ENCODE assay signal across 17 mouse cellular contexts in the genomic region with DNA sequence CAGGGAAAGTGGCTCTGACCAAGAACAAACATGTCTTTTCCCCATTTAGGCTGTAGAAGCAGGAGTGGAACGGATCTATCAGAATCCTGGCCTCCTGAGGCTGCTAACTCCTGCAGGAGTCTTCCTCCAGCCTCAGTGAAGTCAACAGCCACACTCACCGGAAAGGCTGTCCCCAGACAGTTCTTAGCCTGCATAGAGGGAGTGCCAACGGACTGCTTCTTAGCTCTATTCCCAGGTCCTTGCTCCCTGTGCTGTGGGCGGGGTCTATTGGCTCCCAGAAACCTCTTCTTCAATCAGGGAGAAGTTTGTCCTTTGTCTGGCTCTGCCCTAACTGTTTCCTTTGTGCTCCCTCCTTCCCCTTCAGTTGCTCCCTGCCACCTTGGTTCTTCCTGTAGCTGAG.
DNase-seq lines count a peak whose midpoint lies in the region; ATAC-seq and TF ChIP-seq lines count a peak whose summit lies in the region.
"Had no signal": no experiment of that assay in that cellular context is flagged by ENCODE, and none has a peak within 500 bp of the region (broad histone marks: within the 10 kb centered on the region; RNA-seq: fewer than 3 reads in every experiment).

No protein-coding gene starts in this region.

- WGBS in kidney, embryonic 15.5 days = 11% methylated on average over 4 of the region's 4 CpGs
- WGBS in heart, embryonic 16.5 days = 14% methylated on average over 4 of the region's 4 CpGs

- H3K4me3 ChIP-seq in gastrocnemius, adult 2 months = no peak overlapping the region
- no peak overlapping the region for H3K4me3 ChIP-seq in kidney, embryonic 15.5 days (replicated peaks)
- H3K4me3 ChIP-seq in ES-E14 (ENCODE audit: insufficient read depth in 1 of 2, low read depth in 1 of 2, low read length in 2 of 2, poor library complexity in 1 of 2, severe bottlenecking in 1 of 2) = no peak overlapping the region
- H3K4me3 ChIP-seq in heart, embryonic 16.5 days (ENCODE audit: low read length) = no peak overlapping the region
- H3K4me3 ChIP-seq: embryonic facial prominence, embryonic 15.5 days; limb, embryonic 15.5 days had no signal

- no peak for TF ChIP-seq CTCF in gastrocnemius, adult 2 months (IDR thresholded peaks at IDR 0.05)

- H3K9ac ChIP-seq in kidney, embryonic 15.5 days = no peak overlapping the region
- no peak overlapping the region for H3K9ac ChIP-seq in ES-E14 (ENCODE audit: insufficient read depth, low read depth, low read length, poor library complexity, severe bottlenecking)
- peak overlapping the region; percentile 42 for H3K9ac ChIP-seq in heart, embryonic 16.5 days (ENCODE audit: low read length)
- H3K9ac ChIP-seq: embryonic facial prominence, embryonic 15.5 days; limb, embryonic 15.5 days had no signal

- no peaks in the 10 kb centered on the region for H3K36me3 ChIP-seq in kidney, embryonic 15.5 days
- H3K36me3 ChIP-seq in ES-E14 (ENCODE audit: control insufficient read depth, insufficient read depth, low read length, poor library complexity, severe bottlenecking) = no peaks in the 10 kb centered on the region
- H3K36me3 ChIP-seq in heart, embryonic 16.5 days (ENCODE audit: control insufficient read depth, insufficient read depth) = no peaks in the 10 kb centered on the region
- H3K36me3 ChIP-seq: embryonic facial prominence, embryonic 15.5 days; limb, embryonic 15.5 days had no signal

- no peak for DNase-seq in gastrocnemius, adult 2 months
- no peak for DNase-seq in gastrocnemius, postnatal 10 days
- DNase-seq in kidney, adult 18-20 months = no peak
- DNase-seq in ES-E14 (ENCODE audit: low read depth, low spot score) = peak; percentile 71
- DNase-seq in spleen, postnatal 10 days (ENCODE audit: low spot score in 2 of 2) = no peak
- DNase-seq: B cell, adult 2 months; cerebellum, postnatal 14 days; kidney, postnatal 10 days; right cerebral cortex, postnatal 14 days; thymus, postnatal 14 days had no signal

- peaks cover 30% of the 10 kb centered on the region for H3K4me1 ChIP-seq in kidney, embryonic 15.5 days
- peaks cover 6 to 9% of the 10 kb centered on the region in 2 experiments; a peak in 2 of 4 replicates for H3K4me1 ChIP-seq in ES-E14 (ENCODE audit: control insufficient read depth in 2 of 2, insufficient read depth in 2 of 2, low read length in 2 of 2, poor library complexity in 1 of 2)
- peaks cover 13% of the 10 kb centered on the region for H3K4me1 ChIP-seq in heart, embryonic 16.5 days (ENCODE audit: control insufficient read depth, insufficient read depth, low read length)

- peak overlapping the region; percentile 64 for H3K27ac ChIP-seq in gastrocnemius, adult 2 months
- H3K27ac ChIP-seq in kidney, embryonic 15.5 days = no peak overlapping the region
- no peak overlapping the region for H3K27ac ChIP-seq in ES-E14 (ENCODE audit: insufficient read depth, low read depth, low read length, poor library complexity, severe bottlenecking)
- H3K27ac ChIP-seq in heart, embryonic 16.5 days (ENCODE audit: low read length) = peak overlapping the region; percentile 28; the same call in 1 of the 2 replicates
- H3K27ac ChIP-seq: embryonic facial prominence, embryonic 15.5 days; limb, embryonic 15.5 days had no signal

- no peaks in the 10 kb centered on the region for H3K9me3 ChIP-seq in kidney, embryonic 15.5 days (replicated peaks)
- H3K9me3 ChIP-seq in ES-E14 (ENCODE audit: control insufficient read depth, insufficient read depth, low read depth, low read length) = no peaks in the 10 kb centered on the region
- H3K9me3 ChIP-seq in heart, embryonic 16.5 days (replicated peaks; ENCODE audit: control insufficient read depth, low read length) = no peaks in the 10 kb centered on the region
- H3K9me3 ChIP-seq: embryonic facial prominence, embryonic 15.5 days; limb, embryonic 15.5 days had no signal

- intact Hi-C loops in gastrocnemius, adult 2 months (cut with DNase I) = loop anchor here (10.0 kb wide), 1 partner anchor 269 kb away; no protein-coding TSS in a partner anchor

- ATAC-seq in kidney, embryonic 15.5 days (replicated peaks; ENCODE audit: low FRiP score) = no peak
- no peak for ATAC-seq in heart, embryonic 16.5 days (replicated peaks; ENCODE audit: extremely low read depth, insufficient read depth, low FRiP score)
- ATAC-seq in cerebellum, adult (ENCODE audit: insufficient number of reproducible peaks, low FRiP score, low TSS enrichment) = no peak
- ATAC-seq: forebrain, embryonic 16.5 days; lung, postnatal 0 days had no signal

- 0 out of 2 replicates have a peak, but pooled peaks cover 3% of the 10 kb centered on the region for H3K27me3 ChIP-seq in kidney, embryonic 15.5 days
- 0 out of 2 replicates have a peak, but pooled peaks cover 2% of the 10 kb centered on the region for H3K27me3 ChIP-seq in heart, embryonic 16.5 days (ENCODE audit: control insufficient read depth, insufficient read depth, low read length)

- in situ Hi-C loops in ES-E14 (cut with MboI; ENCODE audit: low sequenced_read_pairs in 2 of 2, unreplicated experiment in 2 of 2) = loop anchor here in 1 of 2 experiments (10.0 kb wide), 1 partner anchor 269 kb away; no protein-coding TSS in a partner anchor

- 0 out of 2 replicates have a peak overlapping the region, but pooled peaks have one; percentile 4 for H3K4me2 ChIP-seq in kidney, embryonic 15.5 days
- no peak overlapping the region for H3K4me2 ChIP-seq in heart, embryonic 16.5 days (ENCODE audit: low read depth, low read length)
- H3K4me2 ChIP-seq: embryonic facial prominence, embryonic 15.5 days; limb, embryonic 15.5 days had no signal

TF ChIP-seq in ES-E14, 5 proteins besides CTCF, POLR2A, EP300 and RAD21:
- no peak for TF ChIP-seq MAFK (IDR thresholded peaks at IDR 0.05; ENCODE audit: insufficient read depth, low read depth, low read length)

Comparison
In these comparisons a context has a peak if more than half of its experiments do, and no peak if none do; other contexts are left out.
1. H3K27ac ChIP-seq: peak in gastrocnemius, adult 2 months (single experiment) and heart, embryonic 16.5 days (single experiment); none in kidney, embryonic 15.5 days (single experiment) and ES-E14 (single experiment).